Comparison of ENCODE assay signal across 19 mouse cellular contexts in genomic region chr19:34953842-34954541, GRCm38 (mm10). TPM values are rescaled to one million over a fixed set of nuclear protein-coding genes. Genes with fewer than 3 reads are reported as not detected.
A peak's percentile ranks its signal among the peaks of the same experiment; 100 is the strongest.
DNase-seq lines count a peak whose midpoint lies in the region; ATAC-seq lines count a peak whose summit lies in the region.
"Had no signal": no experiment of that assay in that cellular context is flagged by ENCODE, and none has a peak within 500 bp of the region (broad histone marks: within the 10 kb centered on the region; RNA-seq: fewer than 3 reads in every experiment).

No protein-coding gene starts in this region.

- no peaks in the 10 kb centered on the region for H3K27me3 ChIP-seq in heart, embryonic 13.5 days (replicated peaks)
- H3K27me3 ChIP-seq: embryonic facial prominence, embryonic 12.5 days; midbrain, embryonic 12.5 days; neural tube, embryonic 13.5 days had no signal

- no peaks in the 10 kb centered on the region for H3K9me3 ChIP-seq in heart, embryonic 13.5 days
- H3K9me3 ChIP-seq: embryonic facial prominence, embryonic 12.5 days; midbrain, embryonic 12.5 days; neural tube, embryonic 13.5 days had no signal

- WGBS in heart, embryonic 13.5 days, result 63% methylated on average over 11 of the region's 11 CpGs

- no peak for ATAC-seq in heart, embryonic 13.5 days (ENCODE audit: extremely low read depth, insufficient number of reproducible peaks, low FRiP score, low TSS enrichment)
- ATAC-seq: forebrain, postnatal 0 days; hindbrain, postnatal 0 days had no signal

- peak overlapping the region; percentile 54; the same call in 1 of the 2 replicates for H3K27ac ChIP-seq in heart, embryonic 13.5 days (replicated peaks)
- H3K27ac ChIP-seq: embryonic facial prominence, embryonic 12.5 days; hindbrain, postnatal 0 days; macrophage; midbrain, embryonic 12.5 days; neural tube, embryonic 13.5 days had no signal

- H3K9ac ChIP-seq in heart, embryonic 13.5 days, result no peak overlapping the region
- H3K9ac ChIP-seq: embryonic facial prominence, embryonic 12.5 days; forebrain, postnatal 0 days; lung, embryonic 14.5 days; midbrain, embryonic 12.5 days; neural tube, embryonic 13.5 days had no signal

- DNase-seq in cerebellum, postnatal 14 days, result peak; percentile 2
- no peak for DNase-seq in cerebellum, postnatal 4 days (ENCODE audit: low spot score in 2 of 2)
- peak; percentile 1 for DNase-seq in retina, postnatal 1 day
- no peak for DNase-seq in retina, embryonic 14.5 days (ENCODE audit: low spot score)
- DNase-seq in frontal cortex, postnatal 14 days (ENCODE audit: low spot score in 2 of 2), result no peak
- DNase-seq in lung, postnatal 14 days, result no peak
- DNase-seq in spleen, postnatal 4 days (ENCODE audit: low spot score in 2 of 2), result no peak
- DNase-seq: cerebellum, adult 11-12 months; forebrain, postnatal 0 days; left cerebral cortex, postnatal 4 days; lung, embryonic 14.5 days; thymus, postnatal 25 days had no signal

- H3K36me3 ChIP-seq in heart, embryonic 13.5 days, result peaks cover 73% of the 10 kb centered on the region

- H3K4me3 ChIP-seq in heart, embryonic 13.5 days, result no peak overlapping the region
- H3K4me3 ChIP-seq: embryonic facial prominence, embryonic 12.5 days; midbrain, embryonic 12.5 days; neural tube, embryonic 13.5 days had no signal

- H3K4me2 ChIP-seq in heart, embryonic 13.5 days, result no peak overlapping the region
- H3K4me2 ChIP-seq: embryonic facial prominence, embryonic 12.5 days; liver, embryonic 11.5 days; lung, embryonic 14.5 days; midbrain, embryonic 12.5 days; neural tube, embryonic 13.5 days had no signal

- H3K4me1 ChIP-seq in heart, embryonic 13.5 days, result peaks cover 7% of the 10 kb centered on the region
- H3K4me1 ChIP-seq: embryonic facial prominence, embryonic 12.5 days; midbrain, embryonic 12.5 days; neural tube, embryonic 13.5 days had no signal

RNA-seq across cellular contexts. Expression of gene Kif20b, which starts 31.8 kb away (rescaled TPM):
- polyA plus RNA-seq in heart, embryonic 13.5 days (2015; fragmentation: Nextera tagmentation; extraction: Ambion mirVana), result 33.5 and 36.0 TPM in 2 replicates

Comparison
In these comparisons a context has a peak if more than half of its experiments do, and no peak if none do; other contexts are left out.
1. DNase-seq: peak in cerebellum, postnatal 14 days (2 of 2) and retina, postnatal 1 day (single experiment); none in cerebellum, postnatal 4 days (0 of 2), retina, embryonic 14.5 days (single experiment), frontal cortex, postnatal 14 days (0 of 2), lung, postnatal 14 days (single experiment) and spleen, postnatal 4 days (0 of 2).